Mouse (Mus musculus): ENCODE data around the gene Csrnp2. TPM values are rescaled to one million over a fixed set of nuclear protein-coding genes. Genes with fewer than 3 reads are reported as not detected.
"Not testable (repeated sequence)": the region's sequence is repeated elsewhere in the genome, so short reads cannot be mapped to it uniquely, and the experiment has no call there.

The Csrnp2 gene
- polyA plus RNA-seq (2016; fragmentation: Nextera tagmentation; extraction: Ambion mirVana): 11.6 and 13.6 TPM in 2 replicates

GRCm38 (mm10) chr15:100495102-100495501, at the start of gene Csrnp2:
Csrnp2 (minus strand) TSS chr15:100495488.
- WGBS: under 1% methylated on average over 40 of the region's 40 CpGs
- peak; percentile 96 for DNase-seq (ENCODE audit: low spot score)
- no peaks in the 10 kb centered on the region for H3K36me3 ChIP-seq

GRCm38 (mm10) chr15:100543651-100544030, 48.4 kb upstream of the Csrnp2 start:
- not testable (repeated sequence) for H3K27me3 ChIP-seq (ENCODE audit: insufficient read depth, poor library complexity, severe bottlenecking); H3K27ac ChIP-seq; H3K4me3 ChIP-seq; DNase-seq (ENCODE audit: low spot score); H3K9me3 ChIP-seq; H3K4me1 ChIP-seq
- 94% methylated on average over 14 of the region's 14 CpGs for WGBS
- peaks cover 50% of the 10 kb centered on the region for H3K36me3 ChIP-seq

More at GRCm38 (mm10) chr15:100495102-100495501, at the start of gene Csrnp2:
- Histone ChIP-seq H3K4me3 (peak within 1 kb of the TSS; percentile 75), H3K4me1 (peaks cover 45% of the 10 kb centered on the region), H3K27me3 (ENCODE audit: insufficient read depth, poor library complexity, severe bottlenecking) (no peaks in the 10 kb centered on the region), H3K27ac (peak within 1 kb of the TSS; percentile 93), H3K9me3 (no peaks in the 10 kb centered on the region)

GRCm38 (mm10) chr15:100542876-100543650, 47.8 kb upstream of the Csrnp2 start:
- H3K36me3 ChIP-seq: peaks cover 44% of the 10 kb centered on the region
- WGBS: 95% methylated on average over 28 of the region's 28 CpGs
- H3K27me3 ChIP-seq (ENCODE audit: insufficient read depth, poor library complexity, severe bottlenecking); DNase-seq (ENCODE audit: low spot score); H3K4me1 ChIP-seq; H3K27ac ChIP-seq; H3K4me3 ChIP-seq; H3K9me3 ChIP-seq: not testable (repeated sequence)

- no peaks in the 10 kb centered on the region for H3K9me3 ChIP-seq
- no peaks in the 10 kb centered on the region for H3K4me1 ChIP-seq
- H3K36me3 ChIP-seq: peaks cover 35% of the 10 kb centered on the region
- peak; percentile 55 for DNase-seq (ENCODE audit: low spot score)
- WGBS: 90% methylated on average over 4 of the region's 4 CpGs
- no peak overlapping the region for H3K27ac ChIP-seq
- no peak overlapping the region for H3K4me3 ChIP-seq
- no peaks in the 10 kb centered on the region for H3K27me3 ChIP-seq (ENCODE audit: insufficient read depth, poor library complexity, severe bottlenecking)
These were observed 46.1 kb upstream of the Csrnp2 start for GRCm38 (mm10) chr15:100541426-100541825.

GRCm38 (mm10) chr15:100541001-100541400, 45.7 kb upstream of the Csrnp2 start:
- 49% methylated on average over 1 of the region's 1 CpGs for WGBS
- not testable (repeated sequence) for H3K27me3 ChIP-seq (ENCODE audit: insufficient read depth, poor library complexity, severe bottlenecking); H3K4me3 ChIP-seq; H3K4me1 ChIP-seq; DNase-seq (ENCODE audit: low spot score); H3K9me3 ChIP-seq; H3K27ac ChIP-seq
- peaks cover 35% of the 10 kb centered on the region for H3K36me3 ChIP-seq

DNA sequence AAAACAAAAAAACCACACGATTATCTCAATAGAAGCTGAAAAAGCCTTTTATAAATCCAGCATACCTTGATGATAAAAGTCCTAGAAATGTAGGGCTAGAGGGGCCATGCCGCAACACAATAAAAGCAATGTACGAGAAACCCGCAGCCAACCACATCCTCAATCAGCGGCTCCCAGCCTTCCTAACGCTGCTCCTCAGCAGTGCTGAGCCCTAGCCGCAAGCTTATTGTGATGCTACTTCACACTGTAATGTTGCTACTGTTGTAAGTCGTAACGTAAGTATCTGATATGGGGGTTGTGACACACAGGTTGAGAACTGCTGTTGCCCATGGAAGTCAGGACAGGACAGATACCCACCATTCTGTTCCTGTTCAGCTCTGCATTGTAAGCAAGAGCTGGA, 44.1 kb upstream of the Csrnp2 start:
- Histone ChIP-seq H3K4me3 (no peak overlapping the region), H3K36me3 (peaks cover 45% of the 10 kb centered on the region), H3K4me1 (no peaks in the 10 kb centered on the region), H3K27me3 (ENCODE audit: insufficient read depth, poor library complexity, severe bottlenecking) (no peaks in the 10 kb centered on the region), H3K27ac (no peak overlapping the region), H3K9me3 (no peaks in the 10 kb centered on the region)
- peak; percentile 66 for DNase-seq (ENCODE audit: low spot score)
- 92% methylated on average over 9 of the region's 9 CpGs for WGBS

GRCm38 (mm10) chr15:100537913-100538312, 42.6 kb upstream of the Csrnp2 start:
- peaks cover 42% of the 10 kb centered on the region for H3K36me3 ChIP-seq
- no peaks in the 10 kb centered on the region for H3K4me1 ChIP-seq
- peak; percentile 17 for DNase-seq (ENCODE audit: low spot score)
- H3K9me3 ChIP-seq: no peaks in the 10 kb centered on the region
- WGBS: 78% methylated on average over 6 of the region's 6 CpGs
- no peak overlapping the region for H3K27ac ChIP-seq
- no peak overlapping the region for H3K4me3 ChIP-seq
- no peaks in the 10 kb centered on the region for H3K27me3 ChIP-seq (ENCODE audit: insufficient read depth, poor library complexity, severe bottlenecking)

DNA sequence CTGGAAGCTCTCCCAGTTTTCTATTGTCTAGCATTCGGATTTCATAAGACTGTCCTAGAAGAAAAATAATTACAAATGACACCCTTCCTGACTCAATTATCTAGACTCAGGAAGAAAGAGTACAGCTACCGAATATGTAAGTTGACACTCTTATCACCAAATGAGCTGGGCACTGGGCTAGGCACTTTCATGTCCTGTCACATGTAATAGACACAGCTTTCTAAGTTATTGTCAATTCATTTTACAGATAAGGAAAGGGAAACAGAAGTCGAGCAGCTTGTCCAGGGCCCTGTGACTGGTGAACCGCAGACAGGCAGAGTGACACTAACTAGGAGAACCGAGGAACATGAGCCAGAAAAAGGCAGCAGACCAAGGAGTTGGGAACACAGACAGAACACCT, 32.6 kb upstream of the Csrnp2 start:
- Histone ChIP-seq H3K27ac (no peak overlapping the region), H3K27me3 (ENCODE audit: insufficient read depth, poor library complexity, severe bottlenecking) (no peaks in the 10 kb centered on the region), H3K4me1 (no peaks in the 10 kb centered on the region), H3K9me3 (no peaks in the 10 kb centered on the region), H3K36me3 (peaks cover 17% of the 10 kb centered on the region), H3K4me3 (no peak overlapping the region)
- 64% methylated on average over 5 of the region's 5 CpGs for WGBS
- no peak for DNase-seq (ENCODE audit: low spot score)

DNA sequence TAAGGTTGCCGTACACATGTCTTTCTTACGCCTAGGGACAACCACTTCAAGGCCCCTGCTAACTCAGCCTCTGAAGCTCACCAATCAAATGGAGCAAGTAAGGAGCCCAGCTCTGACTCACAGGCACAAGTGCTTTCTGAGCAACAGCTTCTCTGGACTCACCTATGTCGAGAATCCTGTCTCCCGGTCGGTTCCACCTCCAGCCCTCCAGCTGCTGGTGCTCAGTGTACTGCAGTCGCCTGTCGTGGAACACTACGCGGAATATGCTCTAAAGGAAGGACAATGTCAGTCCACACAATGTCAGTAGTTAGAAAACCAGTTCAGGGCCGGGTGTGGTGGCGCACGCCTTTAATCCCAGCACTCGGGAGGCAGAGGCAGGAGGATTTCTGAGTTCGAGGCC, 30.1 kb upstream of the Csrnp2 start:
- Histone ChIP-seq H3K36me3 (peaks cover 30% of the 10 kb centered on the region), H3K4me3 (no peak overlapping the region), H3K27ac (no peak overlapping the region), H3K27me3 (ENCODE audit: insufficient read depth, poor library complexity, severe bottlenecking) (no peaks in the 10 kb centered on the region), H3K4me1 (no peaks in the 10 kb centered on the region), H3K9me3 (no peaks in the 10 kb centered on the region)
- DNase-seq (ENCODE audit: low spot score): peak; percentile 63
- WGBS: 91% methylated on average over 14 of the region's 14 CpGs

- H3K27ac ChIP-seq: no peak overlapping the region
- peaks cover 53% of the 10 kb centered on the region for H3K36me3 ChIP-seq
- WGBS: 88% methylated on average over 14 of the region's 14 CpGs
These were observed 25.0 kb upstream of the Csrnp2 start for GRCm38 (mm10) chr15:100520306-100520705.

DNA sequence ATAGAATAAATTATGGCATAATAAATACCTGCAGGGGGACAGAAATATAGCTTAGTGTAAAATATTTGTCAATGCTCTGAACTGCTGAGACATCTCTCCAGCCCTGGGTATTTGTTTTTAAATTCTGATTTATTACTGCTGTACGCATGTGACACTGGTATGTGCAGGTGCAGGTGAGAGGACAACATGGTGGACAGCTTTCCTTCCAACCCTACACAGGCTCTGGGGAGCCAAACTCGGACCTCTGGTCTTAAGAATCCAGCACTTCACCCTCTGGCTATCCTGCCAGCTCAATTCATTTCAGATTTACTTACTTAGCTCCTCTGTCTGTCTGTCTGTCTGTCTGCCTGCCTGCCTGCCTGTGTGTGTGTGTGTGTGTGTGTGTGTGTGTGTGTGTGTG, 19.8 kb upstream of the Csrnp2 start:
- H3K9me3 ChIP-seq: no peaks in the 10 kb centered on the region
- H3K27ac ChIP-seq: no peak overlapping the region
- peaks cover 5% of the 10 kb centered on the region; the same call in 1 of the 2 replicates for H3K4me1 ChIP-seq
- H3K36me3 ChIP-seq: peaks cover 72% of the 10 kb centered on the region
- no peak for DNase-seq (ENCODE audit: low spot score)
- 89% methylated on average over 2 of the region's 2 CpGs for WGBS
- no peak overlapping the region for H3K4me3 ChIP-seq
- no peaks in the 10 kb centered on the region for H3K27me3 ChIP-seq (ENCODE audit: insufficient read depth, poor library complexity, severe bottlenecking)

More at GRCm38 (mm10) chr15:100520306-100520705, 25.0 kb upstream of the Csrnp2 start:
- DNase-seq (ENCODE audit: low spot score): peak; percentile 60
- Histone ChIP-seq H3K4me1 (no peaks in the 10 kb centered on the region), H3K27me3 (ENCODE audit: insufficient read depth, poor library complexity, severe bottlenecking) (no peaks in the 10 kb centered on the region), H3K9me3 (no peaks in the 10 kb centered on the region), H3K4me3 (no peak overlapping the region)

GRCm38 (mm10) chr15:100513387-100513786, 18.1 kb upstream of the Csrnp2 start:
- H3K27ac ChIP-seq: no peak overlapping the region
- no peaks in the 10 kb centered on the region for H3K9me3 ChIP-seq
- H3K27me3 ChIP-seq (ENCODE audit: insufficient read depth, poor library complexity, severe bottlenecking): no peaks in the 10 kb centered on the region
- H3K4me1 ChIP-seq: peaks cover 5% of the 10 kb centered on the region; the same call in 1 of the 2 replicates
- 69% methylated on average over 4 of the region's 4 CpGs for WGBS
- H3K4me3 ChIP-seq: no peak overlapping the region
- peaks cover 74% of the 10 kb centered on the region for H3K36me3 ChIP-seq
- DNase-seq (ENCODE audit: low spot score): no peak

DNA sequence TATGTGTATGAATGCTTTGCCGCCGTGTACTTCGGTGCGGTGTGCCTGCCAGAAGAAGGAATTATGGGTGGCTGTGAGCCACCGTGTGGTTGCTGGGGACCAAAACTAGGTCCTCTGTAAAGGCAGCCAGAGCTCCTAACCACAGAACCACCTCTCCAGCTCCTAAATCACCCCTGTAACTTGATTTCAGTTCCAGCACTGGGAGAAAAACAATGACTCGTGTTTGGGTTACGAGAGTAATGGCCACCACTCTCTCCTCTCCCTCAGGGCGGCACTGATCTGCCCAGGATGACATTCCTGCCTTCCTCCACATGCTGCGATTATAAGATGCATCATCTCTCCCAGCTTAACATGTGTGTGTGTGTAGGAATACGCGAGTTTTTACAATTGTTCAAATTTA, 14.8 kb upstream of the Csrnp2 start:
- no peak overlapping the region for H3K27ac ChIP-seq
- WGBS: 88% methylated on average over 11 of the region's 11 CpGs
- H3K4me1 ChIP-seq: peaks cover 5% of the 10 kb centered on the region; the same call in 1 of the 2 replicates
- H3K9me3 ChIP-seq: no peaks in the 10 kb centered on the region
- DNase-seq (ENCODE audit: low spot score): no peak
- peaks cover 84% of the 10 kb centered on the region for H3K36me3 ChIP-seq
- no peak overlapping the region for H3K4me3 ChIP-seq
- H3K27me3 ChIP-seq (ENCODE audit: insufficient read depth, poor library complexity, severe bottlenecking): no peaks in the 10 kb centered on the region

All from heart, embryonic 10.5 days (tissue).